Mouse (Mus musculus) lung, postnatal 0 days (tissue): ENCODE measurements around the gene Pcp4.

Experiments used
- CTCF ChIP-seq: IDR thresholded peaks from 2 replicates; pipeline ENCODE4 v1.5.1; 2016; ENCODE audit warnings: antibody characterized with exemption, mild to moderate bottlenecking
- EP300 ChIP-seq: IDR thresholded peaks from 2 replicates; pipeline ENCODE4 v1.6.1; 2016; ENCODE audit warnings: antibody characterized with exemption, mild to moderate bottlenecking, control low read depth

DNA sequence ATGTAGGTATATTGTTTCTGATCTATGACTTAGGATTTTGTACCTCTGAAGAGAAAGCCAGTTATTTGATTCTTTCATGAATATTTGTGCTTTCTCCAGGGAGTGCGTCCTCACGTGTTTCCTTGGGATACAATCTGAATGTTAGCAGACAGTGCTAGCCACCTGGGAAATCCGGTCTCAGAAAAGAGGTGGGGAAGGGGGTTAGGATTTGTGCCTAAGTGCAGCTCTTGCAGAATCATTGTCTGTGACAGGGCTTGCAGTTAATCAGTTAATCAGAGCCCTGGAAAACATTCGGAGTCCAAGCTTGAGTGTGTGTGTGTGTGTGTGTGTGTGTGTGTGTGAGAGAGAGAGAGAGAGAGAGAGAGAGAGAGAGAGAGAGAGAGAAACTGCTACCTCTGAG is 605 bp downstream of the Pcp4 start:
- TF ChIP-seq CTCF = no peak
- no peak for TF ChIP-seq EP300
